Mouse (Mus musculus) cortical plate, adult 2 months (tissue): Measurements from ENCODE around the gene Tyk2.

Experiments used
- CTCF ChIP-seq: fragments of 200-500 bp; IDR thresholded peaks from 2 replicates; pipeline ENCODE4 v1.5.1; 2011; ENCODE audit warnings: mild to moderate bottlenecking, control low read depth, low read length; ENCODE audit not compliant: insufficient read depth; ENCODE audit errors: extremely low read depth
- POLR2A ChIP-seq: fragments of 200-500 bp; IDR thresholded peaks from 2 replicates; pipeline ENCODE4 v1.6.1; 2011; ENCODE audit warnings: mild to moderate bottlenecking, low read length, control low read depth; ENCODE audit not compliant: insufficient read depth; ENCODE audit errors: extremely low read depth

DNA sequence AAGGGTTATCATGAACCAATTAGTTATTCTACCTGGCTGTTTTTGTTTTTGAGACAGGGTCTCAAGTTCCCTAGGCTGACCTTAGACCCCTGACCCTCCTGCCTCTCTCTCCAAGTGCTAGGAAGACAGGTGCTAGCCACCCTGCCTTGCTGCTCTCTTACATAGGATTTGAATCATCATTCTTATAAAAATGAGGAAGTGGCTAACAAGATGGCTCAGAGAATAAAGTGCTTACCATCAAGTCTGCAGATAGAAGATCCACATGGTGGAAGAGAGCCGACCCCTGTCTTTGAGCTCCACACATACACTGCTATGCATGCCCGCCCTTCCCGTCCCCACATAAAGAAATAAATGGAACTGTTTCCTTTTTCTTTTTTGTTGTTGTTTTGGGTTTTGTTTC, 23.7 kb upstream of the Tyk2 start:
- no peak for TF ChIP-seq POLR2A
- no peak for TF ChIP-seq CTCF
